Mouse (Mus musculus) liver, postnatal 0 days (tissue): ENCODE results near the gene B3gnt2.

Experiments used
- CTCF ChIP-seq: sonication (generic); IDR thresholded peaks from 2 replicates; pipeline ENCODE4 v1.5.1; 2016; ENCODE audit warnings: antibody characterized with exemption, low read depth
- EP300 ChIP-seq: IDR thresholded peaks from 2 replicates; pipeline ENCODE4 v1.6.1; 2016; ENCODE audit warnings: antibody characterized with exemption, low read depth, mild to moderate bottlenecking

DNA sequence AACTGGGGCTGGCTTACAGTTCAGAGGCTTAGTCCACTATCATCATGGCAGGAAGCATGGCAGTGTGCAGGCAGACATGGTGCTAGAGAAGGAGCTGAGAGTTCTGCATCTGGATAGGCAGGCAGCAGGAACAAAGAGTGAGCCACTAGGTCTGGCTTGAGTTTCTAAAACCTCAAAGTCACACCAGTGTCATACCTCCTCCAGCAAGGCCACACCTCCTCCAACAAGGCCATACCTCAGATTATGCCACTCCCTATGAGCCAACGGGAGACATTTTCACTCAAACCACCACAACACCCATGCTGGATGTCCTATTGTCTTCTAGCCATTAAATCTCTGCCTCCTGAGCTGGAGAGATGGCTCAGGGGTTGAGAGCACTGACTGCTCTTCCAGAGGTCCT is 55.6 kb downstream of the B3gnt2 start:
- TF ChIP-seq EP300: no peak
- TF ChIP-seq CTCF: no peak
